Mouse (Mus musculus): ENCODE measurements around the gene Setd4. TPM values are rescaled to one million over a fixed set of nuclear protein-coding genes. Genes with fewer than 3 reads are reported as not detected.

Setd4 gene
- total and polyA plus RNA-seq, 3 experiments = 0.70 to 4.6 (median 0.96) TPM

GRCm38 (mm10) chr16:93590915-93591314, 12.9 kb downstream of the Setd4 start:
- H3K36me3 ChIP-seq (ENCODE audit: control insufficient read depth, insufficient read depth, low read length) = no peaks in the 10 kb centered on the region
- no peak for TF ChIP-seq CTCF (IDR thresholded peaks at IDR 0.05)
- no peak for TF ChIP-seq EP300 (IDR thresholded peaks at IDR 0.05; ENCODE audit: insufficient read depth, low read depth, low read length)
- no peak for TF ChIP-seq POLR2A (IDR thresholded peaks at IDR 0.05; ENCODE audit: insufficient read depth, low read depth, low read length)
- 94% methylated on average over 15 of the region's 15 CpGs for WGBS

DNA sequence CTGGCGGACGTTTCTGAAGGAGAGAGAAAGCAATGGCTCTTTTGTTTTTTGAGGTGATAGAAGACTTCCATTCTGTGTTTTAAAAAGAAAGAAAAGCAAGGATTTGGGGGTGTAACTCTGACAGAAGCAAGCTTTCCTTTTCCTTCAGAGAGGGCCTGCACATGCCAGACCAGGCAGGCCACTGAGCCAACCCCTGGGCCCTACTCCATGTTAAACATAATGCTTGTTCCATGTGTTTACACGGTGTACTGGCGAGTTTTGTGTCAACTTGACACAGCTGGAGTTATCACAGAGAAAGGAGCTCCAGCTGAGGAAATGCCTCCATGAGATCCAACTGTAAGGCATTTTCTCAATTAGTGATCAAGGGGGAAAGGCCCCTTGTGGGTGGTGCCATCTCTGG, 15.6 kb downstream of the Setd4 start:
- Histone ChIP-seq H3K4me3 (no peak overlapping the region), H3K27me3 (ENCODE audit: control insufficient read depth, insufficient read depth, low read length) (no peaks in the 10 kb centered on the region), H3K4me1 (ENCODE audit: control insufficient read depth, insufficient read depth, low read length) (no peaks in the 10 kb centered on the region), H3K79me2 (replicated peaks; ENCODE audit: control insufficient read depth, insufficient read depth, low read length) (no peaks in the 10 kb centered on the region), H3K9ac (ENCODE audit: low read depth, low read length) (no peak overlapping the region), H3K27ac (no peak overlapping the region), H3K36me3 (ENCODE audit: control insufficient read depth, insufficient read depth, low read length) (no peaks in the 10 kb centered on the region)
- WGBS = 61% methylated on average over 4 of the region's 4 CpGs
- no peak for DNase-seq
- intact Hi-C loops (cut with DNase I) = no loop called here
- TF ChIP-seq EP300 (IDR thresholded peaks at IDR 0.05; ENCODE audit: insufficient read depth, low read depth, low read length) (no peak), POLR2A (IDR thresholded peaks at IDR 0.05; ENCODE audit: insufficient read depth, low read depth, low read length) (no peak), CTCF (IDR thresholded peaks at IDR 0.05) (no peak)

More at GRCm38 (mm10) chr16:93590915-93591314, 12.9 kb downstream of the Setd4 start:
- H3K27me3 ChIP-seq (ENCODE audit: control insufficient read depth, insufficient read depth, low read length) = no peaks in the 10 kb centered on the region
- intact Hi-C loops (cut with DNase I) = no loop called here
- H3K27ac ChIP-seq = no peak overlapping the region
- H3K4me1 ChIP-seq (ENCODE audit: control insufficient read depth, insufficient read depth, low read length) = no peaks in the 10 kb centered on the region
- no peak overlapping the region for H3K4me3 ChIP-seq
- H3K79me2 ChIP-seq (replicated peaks; ENCODE audit: control insufficient read depth, insufficient read depth, low read length) = no peaks in the 10 kb centered on the region
- no peak overlapping the region for H3K9ac ChIP-seq (ENCODE audit: low read depth, low read length)
- DNase-seq = no peak

DNA sequence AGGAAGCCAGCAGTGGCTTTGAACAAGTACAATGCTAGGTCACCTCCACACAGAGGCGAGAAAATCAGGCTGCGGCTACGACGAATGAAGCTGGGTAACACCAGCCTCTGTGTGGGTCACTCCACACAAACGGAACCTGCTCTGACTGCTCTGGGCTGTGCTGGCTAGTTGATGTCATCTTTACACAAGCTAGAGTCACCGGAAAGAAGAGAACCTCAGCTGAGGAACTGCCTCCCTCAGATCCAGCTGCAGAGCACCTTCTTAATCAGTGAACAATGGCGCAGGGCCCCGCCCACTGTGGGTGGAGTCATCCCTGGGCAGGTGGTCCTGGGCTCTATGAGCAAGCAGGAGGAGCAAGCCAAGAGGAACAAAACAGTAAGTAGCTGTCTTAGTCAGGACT, 17.5 kb downstream of the Setd4 start:
- WGBS = 79% methylated on average over 8 of the region's 8 CpGs
- Histone ChIP-seq H3K4me1 (ENCODE audit: control insufficient read depth, insufficient read depth, low read length) (no peaks in the 10 kb centered on the region), H3K4me3 (no peak overlapping the region), H3K9ac (ENCODE audit: low read depth, low read length) (no peak overlapping the region), H3K79me2 (replicated peaks; ENCODE audit: control insufficient read depth, insufficient read depth, low read length) (no peaks in the 10 kb centered on the region), H3K27me3 (ENCODE audit: control insufficient read depth, insufficient read depth, low read length) (no peaks in the 10 kb centered on the region), H3K36me3 (ENCODE audit: control insufficient read depth, insufficient read depth, low read length) (no peaks in the 10 kb centered on the region), H3K27ac (no peak overlapping the region)
- DNase-seq = no peak
- intact Hi-C loops (cut with DNase I) = no loop called here
- TF ChIP-seq POLR2A (IDR thresholded peaks at IDR 0.05; ENCODE audit: insufficient read depth, low read depth, low read length) = no peak
- no peak for TF ChIP-seq EP300 (IDR thresholded peaks at IDR 0.05; ENCODE audit: insufficient read depth, low read depth, low read length)
- no peak for TF ChIP-seq CTCF (IDR thresholded peaks at IDR 0.05)

DNA sequence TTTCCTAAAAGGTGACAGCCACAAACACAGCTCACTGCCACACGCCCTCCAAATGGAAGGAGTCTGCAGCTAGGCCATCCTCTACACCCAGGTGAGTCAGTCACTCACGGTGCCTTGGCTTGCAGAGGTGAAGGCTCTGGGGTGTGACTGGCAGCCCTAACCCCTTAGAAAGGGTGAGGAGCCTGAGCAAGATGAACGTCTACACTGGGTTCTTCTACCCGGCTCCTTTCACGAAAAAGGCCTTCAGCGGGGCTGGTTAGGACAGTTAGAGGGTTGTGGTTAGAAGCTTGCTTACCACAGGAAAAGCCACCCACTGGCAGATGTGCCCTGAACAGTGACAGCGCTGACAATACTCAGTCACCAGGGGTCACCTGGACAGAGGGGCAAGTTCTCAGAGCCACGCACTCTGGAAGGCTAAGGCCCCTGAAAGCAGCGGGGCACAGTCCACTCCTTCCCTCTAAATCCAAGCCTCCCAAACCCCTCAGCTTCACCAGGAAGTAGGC, 18.1 kb downstream of the Setd4 start:
- no peak for DNase-seq
- WGBS = 87% methylated on average over 9 of the region's 9 CpGs

GRCm38 (mm10) chr16:93584976-93585702, 18.7 kb downstream of the Setd4 start:
- Histone ChIP-seq H3K4me3 (no peak overlapping the region), H3K36me3 (ENCODE audit: control insufficient read depth, insufficient read depth, low read length) (no peaks in the 10 kb centered on the region), H3K9ac (ENCODE audit: low read depth, low read length) (no peak overlapping the region), H3K4me1 (ENCODE audit: control insufficient read depth, insufficient read depth, low read length) (no peaks in the 10 kb centered on the region), H3K27ac (no peak overlapping the region), H3K27me3 (ENCODE audit: control insufficient read depth, insufficient read depth, low read length) (no peaks in the 10 kb centered on the region), H3K79me2 (replicated peaks; ENCODE audit: control insufficient read depth, insufficient read depth, low read length) (no peaks in the 10 kb centered on the region)
- intact Hi-C loops (cut with DNase I) = no loop called here
- no peak for TF ChIP-seq POLR2A (IDR thresholded peaks at IDR 0.05; ENCODE audit: insufficient read depth, low read depth, low read length)
- no peak for TF ChIP-seq EP300 (IDR thresholded peaks at IDR 0.05; ENCODE audit: insufficient read depth, low read depth, low read length)
- no peak for TF ChIP-seq CTCF (IDR thresholded peaks at IDR 0.05)
- 83% methylated on average over 24 of the region's 24 CpGs for WGBS
- DNase-seq = no peak

More for the DNA sequence above, 18.1 kb downstream of the Setd4 start:
- no peaks in the 10 kb centered on the region for H3K79me2 ChIP-seq (replicated peaks; ENCODE audit: control insufficient read depth, insufficient read depth, low read length)
- intact Hi-C loops (cut with DNase I) = no loop called here
- no peak overlapping the region for H3K27ac ChIP-seq
- H3K27me3 ChIP-seq (ENCODE audit: control insufficient read depth, insufficient read depth, low read length) = no peaks in the 10 kb centered on the region
- no peak for TF ChIP-seq EP300 (IDR thresholded peaks at IDR 0.05; ENCODE audit: insufficient read depth, low read depth, low read length)
- no peak for TF ChIP-seq POLR2A (IDR thresholded peaks at IDR 0.05; ENCODE audit: insufficient read depth, low read depth, low read length)
- TF ChIP-seq CTCF (IDR thresholded peaks at IDR 0.05) = no peak
- no peak overlapping the region for H3K9ac ChIP-seq (ENCODE audit: low read depth, low read length)
- no peak overlapping the region for H3K4me3 ChIP-seq
- no peaks in the 10 kb centered on the region for H3K36me3 ChIP-seq (ENCODE audit: control insufficient read depth, insufficient read depth, low read length)
- H3K4me1 ChIP-seq (ENCODE audit: control insufficient read depth, insufficient read depth, low read length) = no peaks in the 10 kb centered on the region

DNA sequence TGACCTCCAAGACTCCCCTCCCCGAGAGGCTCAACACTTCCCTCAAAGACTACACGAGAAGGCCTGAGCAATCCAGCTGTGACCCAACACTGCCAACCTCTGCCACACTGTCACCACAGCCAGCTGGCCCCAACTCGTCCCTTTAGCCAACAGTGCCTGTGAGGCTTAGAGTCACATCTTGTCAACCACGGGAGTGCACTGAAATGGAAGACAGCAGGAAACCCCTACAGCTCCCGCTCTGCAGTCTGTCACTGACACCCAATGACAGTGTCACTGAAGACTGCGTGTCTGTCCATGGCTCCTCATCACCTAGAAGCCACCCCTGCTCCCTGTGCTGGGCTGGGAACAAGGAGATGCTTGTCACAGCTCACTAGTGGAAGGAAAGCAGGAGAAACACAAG, 22.7 kb downstream of the Setd4 start:
- H3K4me3 ChIP-seq = no peak overlapping the region
- no peaks in the 10 kb centered on the region for H3K27me3 ChIP-seq (ENCODE audit: control insufficient read depth, insufficient read depth, low read length)
- intact Hi-C loops (cut with DNase I) = no loop called here
- H3K36me3 ChIP-seq (ENCODE audit: control insufficient read depth, insufficient read depth, low read length) = no peaks in the 10 kb centered on the region
- no peaks in the 10 kb centered on the region for H3K4me1 ChIP-seq (ENCODE audit: control insufficient read depth, insufficient read depth, low read length)
- H3K27ac ChIP-seq = no peak overlapping the region
- WGBS = 44% methylated on average over 6 of the region's 6 CpGs
- no peaks in the 10 kb centered on the region for H3K79me2 ChIP-seq (replicated peaks; ENCODE audit: control insufficient read depth, insufficient read depth, low read length)
- DNase-seq = no peak
- no peak for TF ChIP-seq CTCF (IDR thresholded peaks at IDR 0.05)
- no peak for TF ChIP-seq EP300 (IDR thresholded peaks at IDR 0.05; ENCODE audit: insufficient read depth, low read depth, low read length)
- TF ChIP-seq POLR2A (IDR thresholded peaks at IDR 0.05; ENCODE audit: insufficient read depth, low read depth, low read length) = no peak
- H3K9ac ChIP-seq (ENCODE audit: low read depth, low read length) = no peak overlapping the region
